Mouse (Mus musculus): Measurements from ENCODE around the gene Fgfr2.
A peak's percentile ranks its signal among the peaks of the same experiment; 100 is the strongest.

DNA sequence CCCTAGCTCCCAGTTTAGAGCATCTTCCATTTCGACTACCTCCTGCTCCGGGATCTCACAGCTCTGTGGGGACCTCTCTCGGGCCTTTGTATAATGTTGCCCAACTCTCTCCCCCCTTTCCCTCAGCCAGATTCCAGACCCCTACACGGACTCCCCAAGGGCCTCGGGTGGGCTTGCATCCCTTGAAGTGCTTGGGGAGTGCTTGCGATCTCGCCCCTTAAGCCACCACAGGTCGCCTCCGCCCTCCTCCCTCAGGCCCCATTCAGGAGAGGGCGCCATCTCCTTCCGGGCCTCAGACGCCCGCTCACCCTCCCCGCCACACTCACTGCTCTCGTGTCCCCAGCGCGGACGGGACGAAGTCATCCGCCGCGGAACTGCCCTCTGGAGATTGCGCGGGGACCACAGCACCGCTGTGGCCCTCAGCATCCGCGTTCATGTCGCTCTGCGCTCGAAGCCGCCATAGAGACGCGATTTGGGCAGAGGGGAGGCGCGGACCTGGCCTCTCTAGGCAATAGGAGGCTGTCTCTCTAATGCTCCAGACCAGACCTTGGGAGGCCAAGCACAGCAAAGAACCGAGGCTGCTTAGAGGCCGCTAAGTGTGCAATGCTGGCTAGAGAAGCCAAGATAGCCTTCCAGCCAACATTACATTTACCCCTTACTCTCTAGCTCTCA lies 270.8 kb downstream of the Fgfr2 start, which contains the start of gene Eef1akmt2:
- no peak for TF ChIP-seq ZNF384 (IDR thresholded peaks at IDR 0.05; ENCODE audit: low read depth, low read length)
- TF ChIP-seq CHD2 (IDR thresholded peaks at IDR 0.05; ENCODE audit: low read depth, low read length) = no peak
- TF ChIP-seq HCFC1 (IDR thresholded peaks at IDR 0.05; ENCODE audit: borderline replicate concordance, insufficient read depth, low read length) = peak; percentile 61
- TF ChIP-seq MAFK (IDR thresholded peaks at IDR 0.05; ENCODE audit: insufficient read depth, low read depth, low read length) = no peak
